Mouse (Mus musculus): ENCODE measurements around the gene Ccr1l1.

DNA sequence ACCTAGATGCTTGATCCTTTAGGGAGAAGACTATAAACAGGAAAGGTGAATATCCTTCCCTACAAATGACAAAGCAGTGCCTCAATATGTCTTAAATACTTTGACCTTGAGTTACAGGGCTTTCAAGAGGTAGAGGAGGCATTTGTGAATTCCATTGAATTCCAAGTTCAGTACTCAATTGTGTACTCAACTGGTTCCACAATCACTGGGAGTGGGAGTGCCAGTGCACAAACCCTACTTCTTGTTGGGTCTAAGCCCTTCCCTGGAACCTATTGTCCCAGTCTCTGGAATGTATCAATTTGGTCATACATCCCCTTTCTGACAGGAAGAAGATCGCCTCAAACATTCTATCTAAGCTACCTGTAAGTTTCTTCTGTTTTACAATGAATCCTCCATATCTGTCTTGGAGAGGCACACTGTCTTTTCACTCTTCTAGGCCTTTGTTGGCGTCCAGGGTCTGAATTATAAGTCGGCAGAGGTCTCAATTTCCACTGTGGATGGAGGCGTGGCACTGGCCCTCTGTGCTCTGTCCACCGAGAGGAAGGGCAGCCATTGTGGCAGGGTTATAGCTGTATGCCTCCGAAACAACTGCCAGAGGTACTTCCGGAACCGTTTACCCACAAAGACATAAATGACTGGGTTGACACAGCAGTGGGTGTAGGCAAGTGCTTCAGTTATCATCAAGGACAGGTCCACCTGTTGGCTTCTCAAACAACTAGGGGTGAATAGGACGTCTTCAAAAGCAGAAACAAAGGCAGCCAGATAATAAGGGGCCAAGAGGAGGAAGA is 1.1 kb downstream of the Ccr1l1 start:
- TF ChIP-seq POLR2A (IDR thresholded peaks at IDR 0.05; ENCODE audit: extremely low read depth, insufficient read depth, low read length) (no peak), CTCF (IDR thresholded peaks at IDR 0.05; ENCODE audit: low read depth, low read length) (no peak)
